Mouse (Mus musculus) midbrain, embryonic 16.5 days (tissue): ENCODE measurements around the gene Tra2b. TPM values are rescaled to one million over a fixed set of nuclear protein-coding genes. Genes with fewer than 3 reads are reported as not detected.

Experiments used
- ATAC-seq: fragments of 200-750 bp; cut with Nextera tagmentation; 2 replicates; pipeline ENCODE4 v1.8.0; 2017; ENCODE audit warnings: moderate TSS enrichment
- H3K27ac ChIP-seq: fragments of 300-500 bp; sonication (generic); 2 replicates; pipeline ENCODE4 v1.5.1; 2014; ENCODE audit warnings: mild to moderate bottlenecking, low read length, mixed read lengths
- H3K27me3 ChIP-seq: fragments of 300-500 bp; sonication (generic); 2 replicates; pipeline ENCODE4 v1.6.1; 2014; ENCODE audit warnings: low read depth, low read length, mixed read lengths; ENCODE audit not compliant: control insufficient read depth, insufficient read depth
- H3K36me3 ChIP-seq: fragments of 300-500 bp; sonication (generic); 2 replicates; pipeline ENCODE4 v1.6.1; 2014; ENCODE audit warnings: mild to moderate bottlenecking, low read length, moderate library complexity, mixed read lengths; ENCODE audit not compliant: control insufficient read depth, insufficient read depth
- H3K4me1 ChIP-seq: fragments of 300-500 bp; sonication (generic); 2 replicates; pipeline ENCODE4 v1.6.1; 2014; ENCODE audit warnings: mild to moderate bottlenecking, low read length, mixed read lengths; ENCODE audit not compliant: control insufficient read depth, insufficient read depth
- H3K4me2 ChIP-seq: fragments of 300-500 bp; sonication (generic); 2 replicates; pipeline ENCODE4 v1.6.1; 2014; ENCODE audit warnings: mild to moderate bottlenecking, low read length, mixed read lengths
- H3K4me3 ChIP-seq: fragments of 300-500 bp; sonication (generic); 2 replicates; pipeline ENCODE4 v1.5.1; 2014; ENCODE audit warnings: low read depth, mild to moderate bottlenecking, low read length, moderate library complexity, mixed read lengths
- H3K9ac ChIP-seq: fragments of 300-500 bp; sonication (generic); 2 replicates; pipeline ENCODE4 v1.6.1; 2014; ENCODE audit warnings: low read depth, low read length, mixed read lengths
- H3K9me3 ChIP-seq: fragments of 300-500 bp; sonication (generic); replicated peaks from 2 replicates; pipeline ENCODE4 v1.6.1; 2014; ENCODE audit warnings: mild to moderate bottlenecking, low read length, mixed read lengths; ENCODE audit not compliant: control insufficient read depth, poor library complexity, severe bottlenecking
- WGBS: fragments of 180-500 bp; shearing (Covaris S2); extraction: QIAGEN DNeasy Blood & Tissue Kit; methylation state at CpG from one replicate; pipeline ENCODE4 v1.1.7; 2014; 5-methylcytosine and 5-hydroxymethylcytosine counted together
- polyA plus RNA-seq: library from polyadenylated mRNA; unstranded; fragments of >200 nt; fragmentation: Nextera tagmentation; extraction: Ambion mirVana; gene quantifications from 2 replicates; pipeline ENCODE4 v1.2.1, GENCODE M21; 2015

Tra2b gene
- polyA plus RNA-seq, 1 experiment from 2014 or later, result 240 TPM

GRCm38 (mm10) chr16:22286996-22287395 is 21.2 kb upstream of the Tra2b start:
- 90% methylated on average over 1 of the region's 1 CpGs for WGBS
- H3K36me3 ChIP-seq, result no peaks in the 10 kb centered on the region
- H3K4me1 ChIP-seq, result no peaks in the 10 kb centered on the region
- no peak for ATAC-seq
- H3K4me2 ChIP-seq, result no peak overlapping the region
- H3K9me3 ChIP-seq, result no peaks in the 10 kb centered on the region; the same call in 1 of the 2 replicates
- no peak overlapping the region for H3K9ac ChIP-seq
- H3K4me3 ChIP-seq, result no peak overlapping the region
- H3K27ac ChIP-seq, result no peak overlapping the region
- no peaks in the 10 kb centered on the region for H3K27me3 ChIP-seq

GRCm38 (mm10) chr16:22276536-22276935 is 10.7 kb upstream of the Tra2b start:
- Histone ChIP-seq H3K4me3 (no peak overlapping the region), H3K9me3 (no peaks in the 10 kb centered on the region), H3K4me2 (no peak overlapping the region), H3K4me1 (no peaks in the 10 kb centered on the region), H3K27ac (no peak overlapping the region), H3K36me3 (no peaks in the 10 kb centered on the region), H3K27me3 (no peaks in the 10 kb centered on the region), H3K9ac (no peak overlapping the region)
- no peak for ATAC-seq

GRCm38 (mm10) chr16:22275142-22275541 is 9.3 kb upstream of the Tra2b start:
- WGBS, result 53% methylated on average over 2 of the region's 2 CpGs
- no peak overlapping the region for H3K27ac ChIP-seq

GRCm38 (mm10) chr16:22270491-22270890 is 4.7 kb upstream of the Tra2b start:
- Histone ChIP-seq H3K36me3 (no peaks in the 10 kb centered on the region), H3K4me2 (no peak overlapping the region), H3K4me1 (peaks cover 4% of the 10 kb centered on the region; the same call in 1 of the 2 replicates), H3K9ac (no peak overlapping the region), H3K27me3 (no peaks in the 10 kb centered on the region), H3K4me3 (no peak overlapping the region), H3K27ac (no peak overlapping the region), H3K9me3 (no peaks in the 10 kb centered on the region)
- no peak for ATAC-seq
- 64% methylated on average over 3 of the region's 3 CpGs for WGBS

More at GRCm38 (mm10) chr16:22275142-22275541, 9.3 kb upstream of the Tra2b start:
- H3K4me1 ChIP-seq, result no peaks in the 10 kb centered on the region
- H3K36me3 ChIP-seq, result no peaks in the 10 kb centered on the region
- no peaks in the 10 kb centered on the region for H3K27me3 ChIP-seq
- no peak overlapping the region for H3K4me3 ChIP-seq
- no peak overlapping the region for H3K9ac ChIP-seq
- H3K4me2 ChIP-seq, result no peak overlapping the region
- no peak for ATAC-seq
- H3K9me3 ChIP-seq, result no peaks in the 10 kb centered on the region

GRCm38 (mm10) chr16:22266384-22266783 is 579 bp upstream of the Tra2b start:
- Histone ChIP-seq H3K4me3 (peak overlapping the region; percentile 78), H3K27me3 (no peaks in the 10 kb centered on the region), H3K27ac (peak overlapping the region; percentile 95), H3K4me2 (peak overlapping the region; percentile 63), H3K36me3 (no peaks in the 10 kb centered on the region), H3K4me1 (peaks cover 22% of the 10 kb centered on the region), H3K9me3 (no peaks in the 10 kb centered on the region), H3K9ac (peak overlapping the region; percentile 64)
- ATAC-seq, result peak; percentile 19
- WGBS, result 43% methylated on average over 8 of the region's 8 CpGs

- peaks cover 26% of the 10 kb centered on the region for H3K4me1 ChIP-seq
- no peaks in the 10 kb centered on the region for H3K9me3 ChIP-seq
- H3K27ac ChIP-seq, result peak overlapping the region; percentile 95
- peak; percentile 80 for ATAC-seq
- WGBS, result under 1% methylated on average over 60 of the region's 81 CpGs
- peak overlapping the region; percentile 78 for H3K4me3 ChIP-seq
- H3K36me3 ChIP-seq, result no peaks in the 10 kb centered on the region
- peak overlapping the region; percentile 91 for H3K9ac ChIP-seq
- H3K27me3 ChIP-seq, result no peaks in the 10 kb centered on the region
- H3K4me2 ChIP-seq, result peak overlapping the region; percentile 73
Measured at GRCm38 (mm10) chr16:22264962-22265848, 600 bp downstream of the Tra2b start.

- peak overlapping the region; percentile 73 for H3K4me2 ChIP-seq
- no peaks in the 10 kb centered on the region for H3K9me3 ChIP-seq
- H3K4me1 ChIP-seq, result peaks cover 28% of the 10 kb centered on the region
- WGBS, result 2% methylated on average over 16 of the region's 16 CpGs
- H3K9ac ChIP-seq, result peak overlapping the region; percentile 91
- H3K27ac ChIP-seq, result peak overlapping the region; percentile 95
- ATAC-seq, result 0 out of 2 replicates have a peak, but pooled peaks have one; percentile 0
- H3K4me3 ChIP-seq, result peak overlapping the region; percentile 78
- H3K36me3 ChIP-seq, result no peaks in the 10 kb centered on the region
- H3K27me3 ChIP-seq, result no peaks in the 10 kb centered on the region
Measured at GRCm38 (mm10) chr16:22264232-22264961, 1.4 kb downstream of the Tra2b start.

- Histone ChIP-seq H3K27ac (no peak overlapping the region), H3K9ac (0 out of 2 replicates have a peak overlapping the region, but pooled peaks have one; percentile 10), H3K36me3 (no peaks in the 10 kb centered on the region), H3K4me3 (peak overlapping the region; percentile 78; the same call in 1 of the 2 replicates), H3K27me3 (no peaks in the 10 kb centered on the region), H3K4me2 (peak overlapping the region; percentile 73), H3K9me3 (no peaks in the 10 kb centered on the region), H3K4me1 (peaks cover 34% of the 10 kb centered on the region)
- no peak for ATAC-seq
Measured at GRCm38 (mm10) chr16:22263124-22263523, 2.7 kb downstream of the Tra2b start.

GRCm38 (mm10) chr16:22261563-22261962 is 4.2 kb downstream of the Tra2b start:
- 83% methylated on average over 2 of the region's 2 CpGs for WGBS

More at GRCm38 (mm10) chr16:22261563-22261962, 4.2 kb downstream of the Tra2b start:
- ATAC-seq, result no peak
- no peaks in the 10 kb centered on the region for H3K27me3 ChIP-seq
- H3K9ac ChIP-seq, result no peak overlapping the region
- H3K36me3 ChIP-seq, result no peaks in the 10 kb centered on the region
- H3K4me3 ChIP-seq, result no peak overlapping the region
- no peaks in the 10 kb centered on the region for H3K9me3 ChIP-seq
- no peak overlapping the region for H3K27ac ChIP-seq
- H3K4me1 ChIP-seq, result peaks cover 42% of the 10 kb centered on the region
- no peak overlapping the region for H3K4me2 ChIP-seq
